ENCODE assay signal across 27 mouse cellular contexts in genomic region chr6:24648403-24648802, GRCm38 (mm10). TPM values are rescaled to one million over a fixed set of nuclear protein-coding genes. Genes with fewer than 3 reads are reported as not detected.
DNase-seq lines count a peak whose midpoint lies in the region; ATAC-seq and TF ChIP-seq lines count a peak whose summit lies in the region.
"Had no signal": no experiment of that assay in that cellular context is flagged by ENCODE, and none has a peak within 500 bp of the region (broad histone marks: within the 10 kb centered on the region; RNA-seq: fewer than 3 reads in every experiment).

No protein-coding gene starts in this region.

- H3K9me3 ChIP-seq in liver, embryonic 12.5 days (replicated peaks), result no peaks in the 10 kb centered on the region
- H3K9me3 ChIP-seq in liver, embryonic 14.5 days (ENCODE audit: control insufficient read depth, low read length), result no peaks in the 10 kb centered on the region
- no peaks in the 10 kb centered on the region for H3K9me3 ChIP-seq in liver, embryonic 11.5 days (ENCODE audit: control insufficient read depth, low read length)
- no peaks in the 10 kb centered on the region for H3K9me3 ChIP-seq in liver, embryonic 16.5 days (replicated peaks; ENCODE audit: control insufficient read depth, low read length)
- H3K9me3 ChIP-seq: embryonic facial prominence, embryonic 13.5 days; embryonic facial prominence, embryonic 15.5 days; forebrain, embryonic 10.5 days; forebrain, embryonic 12.5 days had no signal

- H3K36me3 ChIP-seq in liver, embryonic 12.5 days, result 0 out of 2 replicates have a peak, but pooled peaks cover 4% of the 10 kb centered on the region
- no peaks in the 10 kb centered on the region; the same call in 1 of the 2 replicates for H3K36me3 ChIP-seq in liver, embryonic 14.5 days (replicated peaks; ENCODE audit: control insufficient read depth, insufficient read depth, low read depth)
- H3K36me3 ChIP-seq in liver, embryonic 11.5 days (ENCODE audit: control insufficient read depth, insufficient read depth, low read length), result no peaks in the 10 kb centered on the region
- no peaks in the 10 kb centered on the region for H3K36me3 ChIP-seq in liver, embryonic 16.5 days (ENCODE audit: control insufficient read depth, insufficient read depth)
- H3K36me3 ChIP-seq: embryonic facial prominence, embryonic 15.5 days had no signal

- TF ChIP-seq CTCF in liver, embryonic 14.5 days (IDR thresholded peaks at IDR 0.05; ENCODE audit: low read depth), result no peak

- no peak overlapping the region for H3K4me2 ChIP-seq in liver, embryonic 12.5 days
- no peak overlapping the region for H3K4me2 ChIP-seq in liver, embryonic 14.5 days (ENCODE audit: low read depth)
- no peak overlapping the region for H3K4me2 ChIP-seq in liver, embryonic 11.5 days
- no peak overlapping the region for H3K4me2 ChIP-seq in liver, embryonic 16.5 days (ENCODE audit: low read depth, low read length)
- H3K4me2 ChIP-seq: embryonic facial prominence, embryonic 13.5 days; embryonic facial prominence, embryonic 15.5 days; forebrain, embryonic 12.5 days had no signal

- ATAC-seq in liver, embryonic 12.5 days, result peak; percentile 59; the same call in 1 of the 2 replicates
- peak; percentile 32; the same call in 1 of the 2 replicates for ATAC-seq in liver, embryonic 14.5 days (ENCODE audit: insufficient read depth)
- no peak for ATAC-seq in liver, embryonic 11.5 days (replicated peaks; ENCODE audit: low FRiP score)
- peak; percentile 62 for ATAC-seq in liver, embryonic 16.5 days (ENCODE audit: low read depth)
- ATAC-seq: forebrain, embryonic 14.5 days had no signal

- DNase-seq in liver, result no peak
- DNase-seq in liver, embryonic 14.5 days (ENCODE audit: low read depth in 3 of 3, low spot score in 3 of 3), result no peak
- no peak for DNase-seq in liver, embryonic 11.5 days (ENCODE audit: low spot score)
- DNase-seq in layer of hippocampus, postnatal 36 days, result no peak
- no peak for DNase-seq in ovary, postnatal 14 days (ENCODE audit: low spot score)
- DNase-seq: adrenal gland, adult 2 months; adrenal gland, postnatal 10 days; adrenal gland, postnatal 25 days; cerebellum, adult 11 months; cerebellum, adult 18-20 months; cerebellum, adult 8-10 months; cerebellum, adult 9-11 months; cerebellum, postnatal 14 days; cerebellum, postnatal 36 days; embryo, embryonic 11 days had no signal

- H3K4me3 ChIP-seq in liver, embryonic 12.5 days, result no peak overlapping the region
- H3K4me3 ChIP-seq in liver, embryonic 14.5 days (ENCODE audit: insufficient read depth in 1 of 2, low read depth in 2 of 2, low read length in 2 of 2), result no peak overlapping the region
- H3K4me3 ChIP-seq in liver, embryonic 11.5 days (ENCODE audit: low read depth, low read length), result no peak overlapping the region
- H3K4me3 ChIP-seq in liver, embryonic 16.5 days (ENCODE audit: low read depth, low read length), result no peak overlapping the region
- H3K4me3 ChIP-seq: embryonic facial prominence, embryonic 13.5 days; embryonic facial prominence, embryonic 15.5 days; erythroblast, embryonic 14.5 days; forebrain, embryonic 10.5 days; forebrain, embryonic 12.5 days had no signal

- TF ChIP-seq EP300 in liver, embryonic 14.5 days (IDR thresholded peaks at IDR 0.05; ENCODE audit: low read depth), result no peak

- 61% methylated on average over 4 of the region's 4 CpGs for WGBS in liver, embryonic 12.5 days (ENCODE audit: insufficient replicate concordance)
- 35% methylated on average over 4 of the region's 4 CpGs for WGBS in liver, embryonic 14.5 days (ENCODE audit: insufficient replicate concordance)
- WGBS in liver, embryonic 11.5 days, result 80% methylated on average over 4 of the region's 4 CpGs
- WGBS in liver, embryonic 16.5 days (ENCODE audit: insufficient replicate concordance), result 42% methylated on average over 4 of the region's 4 CpGs

- H3K27me3 ChIP-seq in liver, embryonic 12.5 days (replicated peaks), result no peaks in the 10 kb centered on the region
- no peaks in the 10 kb centered on the region for H3K27me3 ChIP-seq in liver, embryonic 14.5 days (ENCODE audit: control insufficient read depth, insufficient read depth, low read length)
- H3K27me3 ChIP-seq in liver, embryonic 11.5 days (replicated peaks; ENCODE audit: control insufficient read depth, insufficient read depth, low read length), result no peaks in the 10 kb centered on the region
- no peaks in the 10 kb centered on the region for H3K27me3 ChIP-seq in liver, embryonic 16.5 days (ENCODE audit: control insufficient read depth, insufficient read depth, low read depth, low read length)
- H3K27me3 ChIP-seq: embryonic facial prominence, embryonic 13.5 days; embryonic facial prominence, embryonic 15.5 days; forebrain, embryonic 12.5 days had no signal

- no peak overlapping the region for H3K9ac ChIP-seq in liver, embryonic 12.5 days
- H3K9ac ChIP-seq in liver, embryonic 14.5 days (replicated peaks), result no peak overlapping the region
- H3K9ac ChIP-seq in liver, embryonic 11.5 days (ENCODE audit: low read depth, low read length), result no peak overlapping the region
- no peak overlapping the region for H3K9ac ChIP-seq in liver, embryonic 16.5 days (ENCODE audit: low read depth, low read length)
- H3K9ac ChIP-seq: embryonic facial prominence, embryonic 13.5 days; embryonic facial prominence, embryonic 15.5 days; forebrain, embryonic 12.5 days had no signal

- H3K27ac ChIP-seq in liver, embryonic 12.5 days, result no peak overlapping the region
- H3K27ac ChIP-seq in liver, embryonic 14.5 days, result no peak overlapping the region
- no peak overlapping the region for H3K27ac ChIP-seq in liver, embryonic 11.5 days (ENCODE audit: low read depth, low read length)
- H3K27ac ChIP-seq in liver, embryonic 16.5 days (ENCODE audit: low read length), result no peak overlapping the region
- H3K27ac ChIP-seq: embryonic facial prominence, embryonic 13.5 days; embryonic facial prominence, embryonic 15.5 days; forebrain, embryonic 10.5 days; forebrain, embryonic 12.5 days had no signal

- H3K4me1 ChIP-seq in liver, embryonic 12.5 days, result peaks cover 39% of the 10 kb centered on the region
- H3K4me1 ChIP-seq in liver, embryonic 14.5 days (replicated peaks; ENCODE audit: control insufficient read depth in 2 of 2, insufficient read depth in 2 of 2, low read length in 1 of 2), result peaks cover 8% of the 10 kb centered on the region in 2 experiments; a peak in 3 of 4 replicates
- no peaks in the 10 kb centered on the region; the same call in 1 of the 2 replicates for H3K4me1 ChIP-seq in liver, embryonic 11.5 days (replicated peaks; ENCODE audit: control insufficient read depth, insufficient read depth, low read length)
- peaks cover 13% of the 10 kb centered on the region for H3K4me1 ChIP-seq in liver, embryonic 16.5 days (ENCODE audit: control insufficient read depth, low read depth, low read length)
- H3K4me1 ChIP-seq: embryonic facial prominence, embryonic 15.5 days had no signal

RNA-seq across cellular contexts. Expression of gene Wasl, which starts 16.4 kb away (rescaled TPM):
- 27.9 and 30.9 TPM in 2 replicates for polyA plus RNA-seq in liver, embryonic 12.5 days (2016; fragmentation: Nextera tagmentation; extraction: Ambion mirVana)
- 5.0 and 6.0 TPM in 2 replicates for polyA plus RNA-seq in liver, embryonic 14.5 days (2012; rRNA removed)
- 11.4 and 12.9 TPM in 2 replicates for polyA plus RNA-seq in liver, embryonic 14.5 days (2014; fragmentation: Nextera tagmentation; extraction: Ambion mirVana)
- polyA plus RNA-seq in liver, embryonic 11.5 days (2014; fragmentation: Nextera tagmentation; extraction: Ambion mirVana), result 28.2 and 29.4 TPM in 2 replicates
- polyA plus RNA-seq in liver, embryonic 16.5 days (2015; fragmentation: Nextera tagmentation; extraction: Ambion mirVana), result 19.7 and 26.1 TPM in 2 replicates
- total RNA-seq in layer of hippocampus, postnatal 36 days (2021), result 100 to 1,000 TPM; 147 to 150 TPM

RNA-seq across cellular contexts. Expression of gene Lmod2, which starts 50.8 kb away (rescaled TPM):
- not detected in 2 replicates for polyA plus RNA-seq in liver, embryonic 12.5 days (2016; fragmentation: Nextera tagmentation; extraction: Ambion mirVana)
- polyA plus RNA-seq in liver, embryonic 14.5 days (2012; rRNA removed), result 0.02 TPM in 2 replicates
- not detected in 2 replicates for polyA plus RNA-seq in liver, embryonic 14.5 days (2014; fragmentation: Nextera tagmentation; extraction: Ambion mirVana)
- polyA plus RNA-seq in liver, embryonic 11.5 days (2014; fragmentation: Nextera tagmentation; extraction: Ambion mirVana), result 0.14 and 0.41 TPM in 2 replicates
- 0.31 and 0.33 TPM in 2 replicates for polyA plus RNA-seq in liver, embryonic 16.5 days (2015; fragmentation: Nextera tagmentation; extraction: Ambion mirVana)
- total RNA-seq in layer of hippocampus, postnatal 36 days (2021), result not detected
- total RNA-seq: common myeloid progenitor, adult 5-6 weeks; ES-E14; MEL had no signal
- polyA plus RNA-seq: adrenal gland, adult 2 months; brain, embryonic 14.5 days; erythroblast, embryonic 14.5 days; forebrain, embryonic 10.5 days; forebrain, embryonic 12.5 days; forebrain, embryonic 14.5 days had no signal
